Mouse (Mus musculus) embryonic fibroblast, embryonic 13.5 days (primary cell): ENCODE data around the gene Amn.

ENCODE experiments used
- CTCF ChIP-seq: IDR thresholded peaks from 2 replicates; pipeline ENCODE4 v1.5.1; 2011; ENCODE audit warnings: mild to moderate bottlenecking, control low read depth, low read length, moderate library complexity, borderline replicate concordance; ENCODE audit not compliant: insufficient read depth
- POLR2A ChIP-seq: IDR thresholded peaks from 2 replicates; pipeline ENCODE4 v1.6.1; 2011; ENCODE audit warnings: low read depth, mild to moderate bottlenecking, control low read depth, low read length, moderate library complexity

DNA sequence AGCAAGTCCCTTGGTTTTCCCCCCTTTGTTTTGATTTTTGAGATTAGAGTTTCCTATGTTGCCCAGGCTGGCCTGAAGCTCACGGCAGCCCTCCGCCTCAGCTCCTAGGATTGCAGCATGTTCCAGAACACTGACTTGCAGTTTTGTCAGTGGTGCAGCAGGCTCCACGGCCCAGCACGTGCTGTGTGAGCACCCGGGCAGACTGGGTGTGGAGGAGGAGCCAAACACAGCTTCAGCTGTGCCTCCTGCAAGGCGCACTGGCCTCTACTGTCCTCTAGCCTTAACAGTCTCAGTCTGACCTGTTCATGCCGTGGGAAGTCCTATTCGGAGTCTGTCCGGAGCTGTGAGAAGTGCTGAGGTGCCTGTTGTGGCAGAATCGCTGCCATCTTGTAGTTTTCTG is 31.0 kb upstream of the Amn start:
- TF ChIP-seq POLR2A (no peak), CTCF (no peak)
